Mouse (Mus musculus) duodenum, adult 2 months (tissue): Measurements from ENCODE around the gene Polr2i. TPM values are rescaled to one million over a fixed set of nuclear protein-coding genes. Genes with fewer than 3 reads are reported as not detected.

Experiments
- polyA plus RNA-seq: library from polyadenylated mRNA; depleted of rRNA; stranded (reverse); fragments of >200 nt; gene quantifications from 2 replicates; pipeline ENCODE4 v1.2.3, GENCODE M21; 2012; ENCODE audit warnings: low replicate concordance; rRNA removed

Polr2i gene
- polyA plus RNA-seq = 76.0 and 78.7 TPM in 2 replicates

GRCm38 (mm10) chr7:30231669-30232454 is at the start of gene Polr2i, which contains the start of gene Tbcb:
Gene Polr2i (plus strand): TSS chr7:30231948.
Gene Tbcb (minus strand): TSS chr7:30232272.

GRCm38 (mm10) chr7:30183879-30184289 is 47.9 kb upstream of the Polr2i start, which contains the start of gene Cox7a1:
Gene Cox7a1 (plus strand): TSS chr7:30184144.

GRCm38 (mm10) chr7:30198481-30198971 is 33.2 kb upstream of the Polr2i start, which contains the start of gene Capns1:
Gene Capns1 (minus strand): TSS chr7:30198811.

GRCm38 (mm10) chr7:30235625-30236024 is 3.9 kb downstream of the Polr2i start, which contains the start of gene Ovol3:
Gene Ovol3 (minus strand): TSS chr7:30235725.

GRCm38 (mm10) chr7:30279951-30280669 is 48.4 kb downstream of the Polr2i start, which contains the start of the genes Thap8 and Wdr62:
Gene Thap8 (plus strand): TSS chr7:30280094.
Gene Wdr62 (minus strand): TSS chr7:30280419.

Other genes starting within 250 kb of the Polr2i start
- 1.5 and 1.6 TPM in 2 replicates for gene Zfp568, start 248.0 kb upstream of the Polr2i start, polyA plus RNA-seq
- gene Zfp14, start 180.6 kb upstream of the Polr2i start, polyA plus RNA-seq = 0.19 and 0.42 TPM in 2 replicates
- gene Zfp82, start 159.0 kb upstream of the Polr2i start, polyA plus RNA-seq = 0.07 TPM in 1 of 2 replicates, not detected in the other
- gene Gm26920, start 141.5 kb upstream of the Polr2i start, polyA plus RNA-seq = 0.14 TPM in 1 of 2 replicates, not detected in the other
- 0.65 and 0.99 TPM in 2 replicates for gene Zfp566, start 141.4 kb upstream of the Polr2i start, polyA plus RNA-seq
- 3.1 and 6.6 TPM in 2 replicates for gene Zfp260, start 137.2 kb upstream of the Polr2i start, polyA plus RNA-seq
- gene Zfp382, start 110.0 kb upstream of the Polr2i start, polyA plus RNA-seq = 0.23 TPM in 1 of 2 replicates, not detected in the other
- gene Zfp146, start 62.2 kb upstream of the Polr2i start, polyA plus RNA-seq = 1.4 and 1.6 TPM in 2 replicates
- 40.1 and 164 TPM in 2 replicates for gene Cox7a1, start 47.8 kb upstream of the Polr2i start, polyA plus RNA-seq
- gene Capns1, start 33.1 kb upstream of the Polr2i start, polyA plus RNA-seq = 492 and 665 TPM in 2 replicates
- 23.6 and 33.8 TPM in 2 replicates for gene Tbcb, start 324 bp downstream of the Polr2i start, polyA plus RNA-seq
- gene Ovol3, start 3.8 kb downstream of the Polr2i start, polyA plus RNA-seq = not detected in 2 replicates
- gene Thap8, start 48.1 kb downstream of the Polr2i start, polyA plus RNA-seq = 0.14 TPM in 1 of 2 replicates, not detected in the other
- 13.0 and 14.3 TPM in 2 replicates for gene Wdr62, start 48.5 kb downstream of the Polr2i start, polyA plus RNA-seq
- gene Clip3, start 59.8 kb downstream of the Polr2i start, polyA plus RNA-seq = 3.8 and 4.8 TPM in 2 replicates
- 154 and 160 TPM in 2 replicates for gene Alkbh6, start 76.8 kb downstream of the Polr2i start, polyA plus RNA-seq
- 9.8 and 29.1 TPM in 2 replicates for gene Syne4, start 82.9 kb downstream of the Polr2i start, polyA plus RNA-seq
- gene E130208F15Rik, start 89.8 kb downstream of the Polr2i start, polyA plus RNA-seq = 1.2 and 2.4 TPM in 2 replicates
- 32.9 and 60.3 TPM in 2 replicates for gene Sdhaf1, start 91.9 kb downstream of the Polr2i start, polyA plus RNA-seq
- 27.9 and 30.8 TPM in 2 replicates for gene Lrfn3, start 130.8 kb downstream of the Polr2i start, polyA plus RNA-seq
- gene Tyrobp, start 181.8 kb downstream of the Polr2i start, polyA plus RNA-seq = 49.1 and 124 TPM in 2 replicates
- gene Hcst, start 187.9 kb downstream of the Polr2i start, polyA plus RNA-seq = 11.5 and 53.7 TPM in 2 replicates
- gene Nfkbid, start 189.8 kb downstream of the Polr2i start, polyA plus RNA-seq = 5.3 and 8.6 TPM in 2 replicates
- gene Aplp1, start 213.6 kb downstream of the Polr2i start, polyA plus RNA-seq = 24.5 and 168 TPM in 2 replicates
- 0.39 TPM in 1 of 2 replicates, not detected in the other for gene Kirrel2, start 225.7 kb downstream of the Polr2i start, polyA plus RNA-seq
- 2.5 TPM in 1 of 2 replicates, not detected in the other for gene Nphs1, start 226.4 kb downstream of the Polr2i start, polyA plus RNA-seq